Mouse (Mus musculus): Measurements from ENCODE around the gene Acot4. TPM values are rescaled to one million over a fixed set of nuclear protein-coding genes. Genes with fewer than 3 reads are reported as not detected.
"Not testable (repeated sequence)": the region's sequence is repeated elsewhere in the genome, so short reads cannot be mapped to it uniquely, and the experiment has no call there.

The Acot4 gene
- 0.11 and 0.42 TPM in 2 replicates for polyA plus RNA-seq (2014; fragmentation: Nextera tagmentation; extraction: Ambion mirVana)

- 6% methylated on average over 27 of the region's 32 CpGs for WGBS
- ATAC-seq (ENCODE audit: insufficient read depth) (peak; percentile 65; the same call in 1 of the 2 replicates), DNase-seq (peak; percentile 13)
- H3K4me2 ChIP-seq = peak within 1 kb of the TSS; percentile 68
- not testable (repeated sequence) for H3K9me3 ChIP-seq (ENCODE audit: low read depth, low read length); H3K27me3 ChIP-seq (ENCODE audit: insufficient read depth, low read length); H3K4me1 ChIP-seq (ENCODE audit: insufficient read depth); H3K27ac ChIP-seq (ENCODE audit: low read depth); H3K36me3 ChIP-seq (ENCODE audit: insufficient read depth)
- peak within 1 kb of the TSS; percentile 42 for H3K4me3 ChIP-seq (ENCODE audit: low read depth, low read length)
- H3K9ac ChIP-seq = peak within 1 kb of the TSS; percentile 56
Measured at GRCm38 (mm10) chr12:84038241-84038640, at the start of gene Acot4. TSS of gene Acot4 (plus strand) at chr12:84038379.

- DNase-seq (no peak), ATAC-seq (ENCODE audit: insufficient read depth) (peak; percentile 18; the same call in 1 of the 2 replicates)
- H3K4me2 ChIP-seq = peak overlapping the region; percentile 56
- no peaks in the 10 kb centered on the region for H3K9me3 ChIP-seq (ENCODE audit: low read depth, low read length)
- H3K4me1 ChIP-seq (ENCODE audit: insufficient read depth) = peaks cover 8% of the 10 kb centered on the region
- peak overlapping the region; percentile 64 for H3K4me3 ChIP-seq (ENCODE audit: low read depth, low read length)
- H3K9ac ChIP-seq = peak overlapping the region; percentile 77
- peaks cover 7% of the 10 kb centered on the region for H3K36me3 ChIP-seq (ENCODE audit: insufficient read depth)
- 55% methylated on average over 4 of the region's 4 CpGs for WGBS
- no peak for TF ChIP-seq CTCF (IDR thresholded peaks at IDR 0.05; ENCODE audit: low read depth)
- peak overlapping the region; percentile 97 for H3K27ac ChIP-seq (ENCODE audit: low read depth)
- no peaks in the 10 kb centered on the region for H3K27me3 ChIP-seq (ENCODE audit: insufficient read depth, low read length)
Measured at GRCm38 (mm10) chr12:83988483-83988882, 49.7 kb upstream of the Acot4 start.

- no peak overlapping the region for H3K9ac ChIP-seq
- H3K36me3 ChIP-seq (ENCODE audit: insufficient read depth) = peaks cover 9% of the 10 kb centered on the region
- WGBS = 88% methylated on average over 4 of the region's 4 CpGs
- no peaks in the 10 kb centered on the region for H3K9me3 ChIP-seq (ENCODE audit: low read depth, low read length)
- DNase-seq (no peak), ATAC-seq (ENCODE audit: insufficient read depth) (no peak)
- peak overlapping the region; percentile 56; the same call in 1 of the 2 replicates for H3K4me2 ChIP-seq
- TF ChIP-seq CTCF (IDR thresholded peaks at IDR 0.05; ENCODE audit: low read depth) = no peak
- peaks cover 8% of the 10 kb centered on the region for H3K4me1 ChIP-seq (ENCODE audit: insufficient read depth)
- H3K4me3 ChIP-seq (ENCODE audit: low read depth, low read length) = peak overlapping the region; percentile 64; the same call in 1 of the 2 replicates
- no peak overlapping the region for H3K27ac ChIP-seq (ENCODE audit: low read depth)
- H3K27me3 ChIP-seq (ENCODE audit: insufficient read depth, low read length) = no peaks in the 10 kb centered on the region
Measured at GRCm38 (mm10) chr12:83989378-83989777, 48.8 kb upstream of the Acot4 start.

- H3K9ac ChIP-seq = no peak overlapping the region
- DNase-seq (no peak), ATAC-seq (ENCODE audit: insufficient read depth) (no peak)
- no peak overlapping the region for H3K4me2 ChIP-seq
- peaks cover 6% of the 10 kb centered on the region; the same call in 1 of the 2 replicates for H3K9me3 ChIP-seq (ENCODE audit: low read depth, low read length)
- WGBS = 45% methylated on average over 2 of the region's 2 CpGs
- peaks cover 6% of the 10 kb centered on the region for H3K36me3 ChIP-seq (ENCODE audit: insufficient read depth)
- no peak for TF ChIP-seq CTCF (IDR thresholded peaks at IDR 0.05; ENCODE audit: low read depth)
- H3K27me3 ChIP-seq (ENCODE audit: insufficient read depth, low read length) = no peaks in the 10 kb centered on the region
- no peaks in the 10 kb centered on the region for H3K4me1 ChIP-seq (ENCODE audit: insufficient read depth)
- H3K27ac ChIP-seq (ENCODE audit: low read depth) = no peak overlapping the region
- no peak overlapping the region for H3K4me3 ChIP-seq (ENCODE audit: low read depth, low read length)
Measured at GRCm38 (mm10) chr12:83997221-83997620, 41.0 kb upstream of the Acot4 start.

GRCm38 (mm10) chr12:83998341-83999107, 39.7 kb upstream of the Acot4 start:
- Histone ChIP-seq H3K27ac (ENCODE audit: low read depth) (no peak overlapping the region), H3K9ac (no peak overlapping the region), H3K27me3 (ENCODE audit: insufficient read depth, low read length) (no peaks in the 10 kb centered on the region), H3K9me3 (ENCODE audit: low read depth, low read length) (peaks cover 6% of the 10 kb centered on the region; the same call in 1 of the 2 replicates), H3K4me2 (no peak overlapping the region), H3K4me3 (ENCODE audit: low read depth, low read length) (no peak overlapping the region), H3K36me3 (ENCODE audit: insufficient read depth) (peaks cover 1% of the 10 kb centered on the region), H3K4me1 (ENCODE audit: insufficient read depth) (no peaks in the 10 kb centered on the region)
- WGBS = 35% methylated on average over 11 of the region's 11 CpGs
- no peak for TF ChIP-seq CTCF (IDR thresholded peaks at IDR 0.05; ENCODE audit: low read depth)
- ATAC-seq (ENCODE audit: insufficient read depth) (no peak), DNase-seq (no peak)

- not testable (repeated sequence) for H3K4me1 ChIP-seq (ENCODE audit: insufficient read depth); H3K36me3 ChIP-seq (ENCODE audit: insufficient read depth)
- peak; percentile 60 for ATAC-seq (ENCODE audit: insufficient read depth)
Measured at GRCm38 (mm10) chr12:83999237-83999636, 38.9 kb upstream of the Acot4 start.

GRCm38 (mm10) chr12:84000418-84000817, 37.8 kb upstream of the Acot4 start:
- Histone ChIP-seq H3K27ac (ENCODE audit: low read depth) (no peak overlapping the region), H3K27me3 (ENCODE audit: insufficient read depth, low read length) (no peaks in the 10 kb centered on the region)
- ATAC-seq (ENCODE audit: insufficient read depth) = no peak

More at GRCm38 (mm10) chr12:83999237-83999636, 38.9 kb upstream of the Acot4 start:
- not testable (repeated sequence) for H3K9ac ChIP-seq; H3K4me2 ChIP-seq; H3K9me3 ChIP-seq (ENCODE audit: low read depth, low read length); H3K27me3 ChIP-seq (ENCODE audit: insufficient read depth, low read length); H3K27ac ChIP-seq (ENCODE audit: low read depth); H3K4me3 ChIP-seq (ENCODE audit: low read depth, low read length)
- whole genome bisulfite sequencing = 36% methylated on average over 8 of the region's 8 CpGs
- DNase-seq = peak; percentile 75

More at GRCm38 (mm10) chr12:84000418-84000817, 37.8 kb upstream of the Acot4 start:
- Histone ChIP-seq H3K9ac (no peak overlapping the region), H3K4me3 (ENCODE audit: low read depth, low read length) (no peak overlapping the region), H3K4me2 (no peak overlapping the region), H3K4me1 (ENCODE audit: insufficient read depth) (no peaks in the 10 kb centered on the region), H3K36me3 (ENCODE audit: insufficient read depth) (no peaks in the 10 kb centered on the region), H3K9me3 (ENCODE audit: low read depth, low read length) (peaks cover 6% of the 10 kb centered on the region; the same call in 1 of the 2 replicates)
- no peak for TF ChIP-seq CTCF (IDR thresholded peaks at IDR 0.05; ENCODE audit: low read depth)
- DNase-seq = no peak
- 41% methylated on average over 3 of the region's 3 CpGs for WGBS

Data from lung, embryonic 14.5 days (tissue).